Mouse (Mus musculus) stomach, postnatal 0 days (tissue): ENCODE data around the gene Pdxdc1. TPM values are rescaled to one million over a fixed set of nuclear protein-coding genes. Genes with fewer than 3 reads are reported as not detected.

Experiments
- ATAC-seq: fragments of 200-750 bp; cut with Nextera tagmentation; 2 replicates; pipeline ENCODE4 v1.8.0; 2017; ENCODE audit not compliant: low FRiP score, low TSS enrichment
- DNase-seq: peaks from one replicate; pipeline ENCODE4 v3.0.0-alpha.2; 2016; ENCODE audit warnings: low spot score
- H3K27ac ChIP-seq: fragments of 300-500 bp; sonication (generic); replicated peaks from 2 replicates; pipeline ENCODE4 v1.5.1; 2014; ENCODE audit warnings: mild to moderate bottlenecking, control low read depth
- H3K27me3 ChIP-seq: fragments of 300-500 bp; sonication (generic); 2 replicates; pipeline ENCODE4 v1.6.1; 2014; ENCODE audit warnings: low read length; ENCODE audit not compliant: control insufficient read depth, insufficient read depth
- H3K36me3 ChIP-seq: fragments of 300-500 bp; sonication (generic); 2 replicates; pipeline ENCODE4 v1.6.1; 2014; ENCODE audit warnings: low read length, mixed read lengths; ENCODE audit not compliant: control insufficient read depth, insufficient read depth
- H3K4me1 ChIP-seq: fragments of 300-500 bp; sonication (generic); replicated peaks from 2 replicates; pipeline ENCODE4 v1.6.1; 2014; ENCODE audit warnings: antibody characterized with exemption; ENCODE audit not compliant: control insufficient read depth, insufficient read depth
- H3K4me2 ChIP-seq: fragments of 300-500 bp; sonication (generic); replicated peaks from 2 replicates; pipeline ENCODE4 v1.6.1; 2014; ENCODE audit warnings: low read depth, mild to moderate bottlenecking, control low read depth, moderate library complexity
- H3K4me3 ChIP-seq: fragments of 300-500 bp; sonication (generic); 2 replicates; pipeline ENCODE4 v1.5.1; 2014; ENCODE audit warnings: low read depth, low read length, control low read depth
- H3K9ac ChIP-seq: fragments of 300-500 bp; sonication (generic); 2 replicates; pipeline ENCODE4 v1.6.1; 2014; ENCODE audit warnings: mild to moderate bottlenecking, low read length, control low read depth, mixed read lengths
- H3K9me3 ChIP-seq: fragments of 300-500 bp; sonication (generic); 2 replicates; pipeline ENCODE4 v1.6.1; 2016; ENCODE audit warnings: low read length; ENCODE audit not compliant: control insufficient read depth
- CTCF ChIP-seq: IDR thresholded peaks from 2 replicates; pipeline ENCODE4 v1.5.1; 2016; ENCODE audit warnings: antibody characterized with exemption, low read depth, mild to moderate bottlenecking, moderate library complexity
- EP300 ChIP-seq: optimal IDR thresholded peaks from 2 replicates; pipeline ENCODE3; 2016; ENCODE audit warnings: antibody characterized with exemption
- WGBS: fragments of 180-500 bp; shearing (Covaris S2); extraction: QIAGEN DNeasy Blood & Tissue Kit; methylation state at CpG from one replicate; pipeline ENCODE4 v1.1.7; 2014; 5-methylcytosine and 5-hydroxymethylcytosine counted together
- polyA plus RNA-seq: library from polyadenylated mRNA; unstranded; fragments of >200 nt; fragmentation: Nextera tagmentation; extraction: Ambion mirVana; gene quantifications from 2 replicates; pipeline ENCODE4 v1.2.1, GENCODE M21; 2015

Gene Pdxdc1
- polyA plus RNA-seq, 1 experiment from 2014 or later: 75.1 TPM

GRCm38 (mm10) chr16:13834382-13834781 is 68.5 kb downstream of the Pdxdc1 start:
- no peak overlapping the region for H3K4me2 ChIP-seq
- no peaks in the 10 kb centered on the region for H3K9me3 ChIP-seq
- no peak for TF ChIP-seq EP300
- TF ChIP-seq CTCF: no peak
- H3K4me3 ChIP-seq: no peak overlapping the region
- DNase-seq (no peak), ATAC-seq (no peak)
- no peak overlapping the region for H3K27ac ChIP-seq
- H3K9ac ChIP-seq: no peak overlapping the region
- 93% methylated on average over 5 of the region's 5 CpGs for WGBS
- H3K4me1 ChIP-seq: no peaks in the 10 kb centered on the region
- peaks cover 44% of the 10 kb centered on the region for H3K36me3 ChIP-seq
- H3K27me3 ChIP-seq: no peaks in the 10 kb centered on the region

DNA sequence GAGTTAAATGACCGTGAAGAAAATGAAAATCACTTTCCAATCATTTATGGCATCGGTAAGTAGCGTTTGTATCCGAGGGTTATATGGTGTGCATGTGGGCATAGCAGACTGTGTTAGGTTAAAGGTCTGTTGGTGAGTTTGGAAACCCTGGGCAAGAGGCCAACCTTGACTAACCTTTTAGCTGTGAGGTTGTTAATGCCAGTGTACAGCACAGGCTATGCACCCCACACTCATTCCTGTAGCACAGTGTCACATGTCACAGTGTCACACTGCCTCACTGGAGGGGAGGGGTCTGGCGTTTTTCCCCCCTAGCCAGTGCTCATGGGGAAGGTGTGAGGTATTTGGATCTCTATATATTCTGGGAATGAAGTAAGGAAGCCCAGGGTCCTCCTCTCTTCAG is 71.3 kb downstream of the Pdxdc1 start:
- peak; percentile 30 for ATAC-seq
- WGBS: 90% methylated on average over 5 of the region's 5 CpGs
- Histone ChIP-seq H3K4me3 (no peak overlapping the region), H3K27me3 (no peaks in the 10 kb centered on the region), H3K4me2 (no peak overlapping the region), H3K9ac (no peak overlapping the region), H3K27ac (no peak overlapping the region), H3K36me3 (peaks cover 44% of the 10 kb centered on the region), H3K4me1 (no peaks in the 10 kb centered on the region), H3K9me3 (no peaks in the 10 kb centered on the region)
- DNase-seq: no peak
- TF ChIP-seq EP300 (no peak), CTCF (no peak)

GRCm38 (mm10) chr16:13830444-13830843 is 72.5 kb downstream of the Pdxdc1 start:
- ATAC-seq: no peak
- TF ChIP-seq EP300 (no peak), CTCF (peak; percentile 29)

DNA sequence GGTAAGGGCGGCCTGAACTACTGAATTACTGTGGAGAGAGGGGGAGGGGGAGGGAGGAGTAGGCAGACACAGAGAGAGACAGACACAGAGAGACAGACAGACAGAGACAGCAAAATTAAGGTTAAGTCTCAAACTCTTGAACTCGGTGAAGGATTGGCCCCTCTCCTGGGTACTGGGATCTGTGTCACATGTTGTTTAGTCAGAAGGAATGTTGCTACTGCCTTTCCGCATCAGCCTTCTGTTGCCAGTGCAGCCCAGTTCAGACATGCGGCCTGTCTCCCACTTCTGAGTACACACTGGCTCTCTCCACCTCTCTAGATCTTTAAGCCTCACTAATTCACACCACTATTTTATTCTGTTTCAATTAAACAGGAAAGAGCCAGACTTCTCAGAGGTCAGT is 76.4 kb downstream of the Pdxdc1 start:
- Histone ChIP-seq H3K27ac (no peak overlapping the region), H3K4me2 (no peak overlapping the region), H3K27me3 (no peaks in the 10 kb centered on the region), H3K9ac (no peak overlapping the region), H3K4me1 (no peaks in the 10 kb centered on the region), H3K9me3 (no peaks in the 10 kb centered on the region), H3K4me3 (no peak overlapping the region), H3K36me3 (peaks cover 19% of the 10 kb centered on the region)
- WGBS: 80% methylated on average over 4 of the region's 4 CpGs
- ATAC-seq (no peak), DNase-seq (no peak)
- no peak for TF ChIP-seq EP300
- TF ChIP-seq CTCF: no peak

More at GRCm38 (mm10) chr16:13830444-13830843, 72.5 kb downstream of the Pdxdc1 start:
- WGBS: 92% methylated on average over 10 of the region's 10 CpGs
- Histone ChIP-seq H3K27ac (no peak overlapping the region), H3K36me3 (peaks cover 36% of the 10 kb centered on the region), H3K9me3 (no peaks in the 10 kb centered on the region), H3K4me1 (no peaks in the 10 kb centered on the region), H3K4me2 (no peak overlapping the region), H3K27me3 (no peaks in the 10 kb centered on the region), H3K9ac (no peak overlapping the region), H3K4me3 (no peak overlapping the region)
- DNase-seq: no peak

- no peak overlapping the region for H3K4me3 ChIP-seq
- H3K27me3 ChIP-seq: no peaks in the 10 kb centered on the region
- peak; percentile 32; the same call in 1 of the 2 replicates for ATAC-seq
- 64% methylated on average over 7 of the region's 7 CpGs for WGBS
- no peak for DNase-seq
- no peak overlapping the region for H3K4me2 ChIP-seq
- no peak overlapping the region for H3K27ac ChIP-seq
- no peaks in the 10 kb centered on the region for H3K9me3 ChIP-seq
- TF ChIP-seq CTCF (no peak), EP300 (no peak)
- no peak overlapping the region for H3K9ac ChIP-seq
- peaks cover 16% of the 10 kb centered on the region for H3K36me3 ChIP-seq
- no peaks in the 10 kb centered on the region for H3K4me1 ChIP-seq
Measured at GRCm38 (mm10) chr16:13825781-13826490, 77.0 kb downstream of the Pdxdc1 start.

DNA sequence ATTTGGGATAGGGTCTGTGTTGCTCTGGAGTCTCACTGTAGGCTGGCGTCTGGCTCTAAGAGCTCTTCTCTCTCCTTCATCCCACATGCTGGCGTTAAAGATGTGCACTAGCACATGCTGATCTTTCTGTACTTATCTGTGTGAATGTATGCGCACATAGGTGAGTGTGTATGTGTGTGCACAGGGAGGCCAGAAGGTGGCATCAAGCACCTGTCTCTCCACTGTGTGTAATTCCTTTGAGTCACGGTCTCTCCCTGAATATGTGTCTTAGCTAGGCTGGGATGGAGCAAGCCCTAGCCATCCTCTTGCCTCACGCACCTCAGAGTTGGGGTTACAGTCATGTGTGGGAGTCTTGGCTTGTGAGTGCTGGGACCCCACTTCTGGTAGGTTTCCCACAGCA is 82.2 kb downstream of the Pdxdc1 start:
- no peak for DNase-seq
- Histone ChIP-seq H3K4me2 (peak overlapping the region; percentile 82), H3K4me1 (0 out of 2 replicates have a peak, but pooled peaks cover 6% of the 10 kb centered on the region), H3K27me3 (no peaks in the 10 kb centered on the region), H3K9me3 (no peaks in the 10 kb centered on the region), H3K27ac (no peak overlapping the region), H3K4me3 (no peak overlapping the region), H3K9ac (no peak overlapping the region), H3K36me3 (no peaks in the 10 kb centered on the region)
- TF ChIP-seq EP300 (no peak), CTCF (peak; percentile 38)
- WGBS: 97% methylated on average over 5 of the region's 5 CpGs
- ATAC-seq: no peak
